Mouse (Mus musculus) hindbrain, embryonic 13.5 days (tissue): ENCODE measurements around the gene Pyroxd2. TPM values are rescaled to one million over a fixed set of nuclear protein-coding genes. Genes with fewer than 3 reads are reported as not detected.

Experiments
- ATAC-seq: fragments of 200-750 bp; cut with Nextera tagmentation; 2 replicates; pipeline ENCODE4 v1.8.0; 2017; ENCODE audit warnings: moderate TSS enrichment; ENCODE audit not compliant: low FRiP score
- H3K27ac ChIP-seq: fragments of 300-500 bp; sonication (generic); 2 replicates; pipeline ENCODE4 v1.5.1; 2015; ENCODE audit warnings: inconsistent platforms, mild to moderate bottlenecking, moderate library complexity
- H3K27me3 ChIP-seq: fragments of 300-500 bp; sonication (generic); 2 replicates; pipeline ENCODE4 v1.6.1; 2015; ENCODE audit warnings: mild to moderate bottlenecking, inconsistent platforms
- H3K36me3 ChIP-seq: fragments of 300-500 bp; sonication (generic); 2 replicates; pipeline ENCODE4 v1.6.1; 2015; ENCODE audit warnings: mild to moderate bottlenecking, inconsistent platforms
- H3K4me1 ChIP-seq: fragments of 300-500 bp; sonication (generic); replicated peaks from 2 replicates; pipeline ENCODE4 v1.6.1; 2015; ENCODE audit warnings: inconsistent platforms
- H3K4me2 ChIP-seq: fragments of 300-500 bp; sonication (generic); 2 replicates; pipeline ENCODE4 v1.6.1; 2015; ENCODE audit warnings: inconsistent platforms, mild to moderate bottlenecking, moderate library complexity
- H3K4me3 ChIP-seq: fragments of 300-500 bp; sonication (generic); 2 replicates; pipeline ENCODE4 v1.5.1; 2015; ENCODE audit warnings: mild to moderate bottlenecking, inconsistent platforms
- H3K9ac ChIP-seq: fragments of 300-500 bp; sonication (generic); 2 replicates; pipeline ENCODE4 v1.6.1; 2015; ENCODE audit warnings: mild to moderate bottlenecking, inconsistent platforms
- H3K9me3 ChIP-seq: fragments of 300-500 bp; sonication (generic); 2 replicates; pipeline ENCODE4 v1.6.1; 2016; ENCODE audit warnings: inconsistent platforms
- WGBS: fragments of 180-500 bp; shearing (Covaris S2); methylation state at CpG from one replicate; pipeline ENCODE4 v1.1.7; 2015; 5-methylcytosine and 5-hydroxymethylcytosine counted together
- polyA plus RNA-seq: library from polyadenylated mRNA; unstranded; fragments of >200 nt; fragmentation: Nextera tagmentation; extraction: Ambion mirVana; gene quantifications from 2 replicates; pipeline ENCODE4 v1.2.1, GENCODE M21; 2015

Gene Pyroxd2
- polyA plus RNA-seq, 1 experiment from 2014 or later: 2.2 TPM

DNA sequence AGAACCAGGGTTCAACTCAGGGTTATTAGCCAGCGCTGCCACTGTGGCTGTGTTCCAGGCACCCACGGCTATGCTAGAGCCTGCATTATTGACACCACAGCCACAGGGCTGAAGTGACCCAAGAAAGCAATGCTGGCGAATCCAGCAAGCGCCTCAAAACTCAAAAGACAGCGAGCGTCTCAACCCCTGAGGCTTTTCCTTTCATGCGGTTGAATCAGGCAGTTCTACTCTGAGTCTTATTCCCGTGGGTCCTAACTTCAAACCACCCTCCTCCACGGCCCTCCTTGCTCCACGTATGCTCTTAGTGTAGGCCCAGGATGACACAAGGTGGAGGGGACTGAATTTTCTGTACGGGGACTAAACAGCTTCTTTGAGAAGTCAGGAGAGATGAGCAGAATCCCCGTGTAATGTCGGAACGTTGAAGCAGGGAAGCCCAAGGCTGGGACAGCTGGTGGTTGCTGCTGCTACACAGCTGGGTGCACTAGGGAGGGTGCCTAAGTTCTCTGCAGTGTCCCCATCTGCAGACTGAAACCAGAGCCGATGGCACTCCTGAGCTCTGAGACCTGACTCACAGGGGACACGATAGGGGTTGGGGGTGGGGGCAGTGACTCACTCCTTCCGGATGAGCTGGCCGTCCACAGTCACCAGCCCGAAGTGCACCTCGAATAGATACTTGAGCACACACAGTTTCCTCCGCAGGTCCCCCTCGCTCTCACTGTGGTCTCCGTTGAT is 17.7 kb upstream of the Pyroxd2 start:
- no peak overlapping the region for H3K27ac ChIP-seq
- H3K9me3 ChIP-seq: no peaks in the 10 kb centered on the region
- 82% methylated on average over 23 of the region's 23 CpGs for WGBS
- no peak overlapping the region for H3K9ac ChIP-seq
- peaks cover 24% of the 10 kb centered on the region for H3K36me3 ChIP-seq
- H3K4me1 ChIP-seq: peaks cover 5% of the 10 kb centered on the region; the same call in 1 of the 2 replicates
- ATAC-seq: no peak
- no peak overlapping the region for H3K4me2 ChIP-seq
- H3K27me3 ChIP-seq: 0 out of 2 replicates have a peak, but pooled peaks cover 6% of the 10 kb centered on the region
- H3K4me3 ChIP-seq: no peak overlapping the region

DNA sequence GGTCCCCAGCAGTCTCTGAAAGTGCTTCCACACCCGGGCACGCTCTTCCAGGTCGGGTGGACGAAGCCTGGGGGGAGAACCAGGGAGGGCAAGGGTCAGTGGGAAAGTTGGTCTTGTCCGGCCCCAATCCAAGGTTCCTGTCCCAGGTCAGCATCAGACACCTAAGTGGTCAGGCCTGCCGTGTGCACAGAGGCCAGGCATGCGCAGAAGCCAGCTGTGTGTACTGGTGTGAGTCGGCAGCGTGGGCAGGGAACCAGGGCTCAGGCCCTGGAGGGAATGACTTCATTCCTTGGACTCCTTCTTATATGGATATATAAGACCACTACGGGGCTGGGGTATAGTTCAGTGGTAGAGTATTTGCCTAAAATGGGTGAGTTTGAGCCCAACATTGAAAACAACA is 17.1 kb upstream of the Pyroxd2 start:
- Histone ChIP-seq H3K4me1 (peaks cover 5% of the 10 kb centered on the region; the same call in 1 of the 2 replicates), H3K9me3 (no peaks in the 10 kb centered on the region), H3K4me3 (no peak overlapping the region), H3K27me3 (0 out of 2 replicates have a peak, but pooled peaks cover 6% of the 10 kb centered on the region), H3K27ac (no peak overlapping the region), H3K4me2 (no peak overlapping the region), H3K9ac (no peak overlapping the region), H3K36me3 (peaks cover 22% of the 10 kb centered on the region)
- ATAC-seq: no peak
- WGBS: 91% methylated on average over 10 of the region's 10 CpGs

DNA sequence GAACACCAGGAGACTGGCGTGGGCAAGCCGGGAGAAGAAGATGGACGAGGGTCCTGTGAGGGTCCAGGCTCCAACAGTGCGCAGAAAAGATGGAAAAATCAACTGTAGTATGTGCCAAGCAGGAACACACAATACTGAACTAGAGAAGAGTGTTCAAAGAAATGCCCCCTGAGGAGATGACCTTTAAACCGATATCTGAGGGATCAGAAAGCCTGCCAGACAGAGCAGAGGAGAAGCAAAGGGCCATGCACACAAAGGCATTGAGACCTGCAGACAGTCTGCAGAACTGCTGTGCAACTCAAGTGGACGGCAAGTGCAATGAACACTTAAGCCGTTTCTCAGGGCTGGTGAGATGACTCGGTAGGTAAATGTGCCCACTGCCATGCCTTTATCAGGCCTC is 14.8 kb upstream of the Pyroxd2 start:
- H3K9ac ChIP-seq: no peak overlapping the region
- WGBS: 42% methylated on average over 8 of the region's 8 CpGs
- H3K4me3 ChIP-seq: no peak overlapping the region
- H3K36me3 ChIP-seq: peaks cover 22% of the 10 kb centered on the region
- H3K27ac ChIP-seq: no peak overlapping the region
- H3K4me2 ChIP-seq: no peak overlapping the region
- no peaks in the 10 kb centered on the region for H3K9me3 ChIP-seq
- 0 out of 2 replicates have a peak, but pooled peaks cover 6% of the 10 kb centered on the region for H3K27me3 ChIP-seq
- H3K4me1 ChIP-seq: peaks cover 5% of the 10 kb centered on the region; the same call in 1 of the 2 replicates
- no peak for ATAC-seq

DNA sequence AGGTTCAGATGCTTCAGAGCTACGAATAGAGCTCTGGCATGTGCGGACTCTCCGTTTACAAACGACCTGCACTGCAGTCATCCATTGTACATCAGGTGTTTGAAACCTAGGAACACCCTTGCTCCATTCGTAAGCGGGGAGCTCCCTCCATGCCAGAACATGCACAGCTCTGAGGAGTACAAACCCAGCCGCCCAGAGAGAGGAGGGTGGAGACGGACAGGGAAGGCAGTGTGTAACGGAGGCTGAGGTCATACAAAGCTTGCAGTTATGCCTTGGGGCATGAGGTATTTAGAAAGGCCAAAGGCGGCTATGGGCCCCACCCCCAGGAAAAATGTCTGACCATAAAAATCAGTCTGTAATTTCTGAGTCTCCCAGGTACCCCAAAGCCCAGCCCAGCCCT is 11.8 kb upstream of the Pyroxd2 start:
- WGBS: 79% methylated on average over 10 of the region's 10 CpGs
- Histone ChIP-seq H3K27me3 (0 out of 2 replicates have a peak, but pooled peaks cover 6% of the 10 kb centered on the region), H3K4me2 (no peak overlapping the region), H3K9ac (no peak overlapping the region), H3K36me3 (peaks cover 22% of the 10 kb centered on the region), H3K9me3 (no peaks in the 10 kb centered on the region), H3K4me1 (peaks cover 5% of the 10 kb centered on the region; the same call in 1 of the 2 replicates), H3K4me3 (no peak overlapping the region), H3K27ac (no peak overlapping the region)
- ATAC-seq: peak; percentile 16; the same call in 1 of the 2 replicates

DNA sequence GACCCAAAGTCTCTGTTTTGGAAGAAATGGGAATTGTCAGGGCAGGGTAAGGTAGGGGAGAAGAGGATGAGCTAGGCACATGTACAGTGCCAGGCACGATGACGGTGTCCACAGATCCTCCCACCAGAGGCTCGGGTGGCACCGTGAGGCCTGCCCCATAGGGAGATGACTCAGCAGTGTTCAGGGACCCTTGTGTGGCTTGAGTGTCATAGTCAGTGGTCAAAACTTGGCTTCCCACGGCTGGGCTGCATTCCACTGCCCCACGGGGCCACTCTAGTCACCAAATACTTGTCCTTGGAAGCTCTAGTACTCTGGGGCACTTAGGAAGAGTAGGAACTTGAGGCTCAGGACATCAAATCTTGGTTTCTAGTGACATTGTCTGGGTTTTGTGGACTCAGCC is 4.1 kb upstream of the Pyroxd2 start:
- ATAC-seq: no peak
- WGBS: 89% methylated on average over 6 of the region's 6 CpGs
- Histone ChIP-seq H3K4me1 (peaks cover 24% of the 10 kb centered on the region), H3K27ac (no peak overlapping the region), H3K36me3 (peaks cover 11% of the 10 kb centered on the region), H3K9me3 (no peaks in the 10 kb centered on the region), H3K9ac (no peak overlapping the region), H3K27me3 (no peaks in the 10 kb centered on the region; the same call in 1 of the 2 replicates), H3K4me3 (no peak overlapping the region), H3K4me2 (no peak overlapping the region)

DNA sequence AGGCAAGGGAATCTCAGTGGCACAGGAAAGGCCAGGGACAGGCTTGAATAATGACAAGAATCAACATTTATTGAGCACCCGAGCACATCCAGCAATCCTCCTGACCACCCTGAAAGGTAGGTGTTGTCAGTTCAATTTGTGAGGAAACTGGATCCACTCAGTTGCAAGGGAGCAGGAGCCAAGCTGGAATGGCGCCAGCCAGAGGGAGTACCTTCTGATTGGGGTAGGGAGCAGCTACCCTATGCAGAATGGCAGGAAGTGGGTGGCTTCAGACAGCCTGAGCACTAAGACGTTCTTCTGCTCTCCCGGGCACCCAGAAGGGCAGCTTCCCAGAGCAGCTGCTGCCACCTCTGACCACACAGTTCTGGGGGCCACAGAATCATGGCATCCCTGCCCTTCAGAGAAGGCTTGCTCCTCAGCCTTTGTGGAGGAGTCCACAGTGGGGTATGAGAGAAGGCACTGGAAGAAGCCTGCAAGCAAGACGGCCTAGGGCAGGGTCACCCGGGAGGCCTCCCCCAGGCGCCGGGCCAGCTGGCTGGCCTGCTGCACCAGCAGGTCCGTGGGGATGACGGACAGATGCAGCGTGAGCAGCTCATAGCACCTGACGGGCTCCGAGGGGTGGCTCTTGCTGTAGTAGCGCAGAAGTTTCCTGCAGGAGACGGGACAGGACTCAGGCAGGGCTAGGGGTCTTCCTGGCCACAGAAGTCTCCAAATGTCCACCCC is 2.7 kb upstream of the Pyroxd2 start:
- WGBS: 68% methylated on average over 15 of the region's 15 CpGs
- no peak overlapping the region for H3K27ac ChIP-seq
- no peak overlapping the region for H3K9ac ChIP-seq
- H3K4me2 ChIP-seq: no peak overlapping the region
- H3K36me3 ChIP-seq: peaks cover 11% of the 10 kb centered on the region; the same call in 1 of the 2 replicates
- ATAC-seq: no peak
- no peaks in the 10 kb centered on the region for H3K9me3 ChIP-seq
- peaks cover 26% of the 10 kb centered on the region for H3K4me1 ChIP-seq
- H3K4me3 ChIP-seq: no peak overlapping the region
- H3K27me3 ChIP-seq: no peaks in the 10 kb centered on the region; the same call in 1 of the 2 replicates

DNA sequence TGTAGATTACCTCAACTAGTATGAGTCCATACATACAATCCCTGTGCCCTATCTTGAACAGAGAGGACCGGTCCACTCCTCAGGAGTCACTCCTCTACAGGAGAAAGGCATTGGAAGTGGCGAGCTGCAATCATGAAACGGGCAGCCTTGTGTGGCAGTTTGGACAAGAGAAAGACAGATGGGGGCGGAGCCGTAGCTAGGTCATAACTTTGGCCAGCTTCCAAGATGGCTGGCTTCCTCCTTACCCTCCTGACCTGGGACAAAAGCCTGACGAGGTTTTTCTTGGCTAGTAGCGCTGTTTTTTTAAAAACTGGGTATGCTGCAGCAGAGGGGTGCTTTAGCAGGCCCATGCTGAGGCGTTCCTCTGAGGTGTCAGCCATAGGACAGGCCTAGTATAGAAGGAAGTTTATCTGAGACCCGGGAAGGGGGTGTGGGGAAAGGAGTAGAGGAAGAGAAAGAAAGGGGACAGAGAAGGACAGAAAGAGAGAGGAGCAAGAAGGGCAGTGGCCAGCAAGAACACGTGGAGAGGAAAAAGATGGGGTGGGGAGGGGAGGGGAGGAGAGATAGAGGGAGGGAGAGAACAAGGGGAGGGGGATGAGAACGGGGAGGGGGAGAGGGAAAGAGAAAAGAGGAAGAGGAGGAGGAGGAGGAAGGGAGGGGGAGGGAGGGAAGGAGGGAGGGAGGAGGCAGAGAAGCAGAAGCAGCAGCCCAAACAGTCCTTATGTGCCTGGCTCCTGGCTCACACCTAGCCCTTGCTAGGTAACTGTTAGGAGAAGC is 754 bp upstream of the Pyroxd2 start:
- H3K36me3 ChIP-seq: no peaks in the 10 kb centered on the region
- H3K4me2 ChIP-seq: peak overlapping the region; percentile 58
- H3K27ac ChIP-seq: peak overlapping the region; percentile 78
- 26% methylated on average over 11 of the region's 11 CpGs for WGBS
- peaks cover 26% of the 10 kb centered on the region for H3K4me1 ChIP-seq
- no peak overlapping the region for H3K4me3 ChIP-seq
- 0 out of 2 replicates have a peak, but pooled peaks have one; percentile 11 for ATAC-seq
- 0 out of 2 replicates have a peak overlapping the region, but pooled peaks have one; percentile 43 for H3K9ac ChIP-seq
- no peaks in the 10 kb centered on the region; the same call in 1 of the 2 replicates for H3K27me3 ChIP-seq
- H3K9me3 ChIP-seq: no peaks in the 10 kb centered on the region

DNA sequence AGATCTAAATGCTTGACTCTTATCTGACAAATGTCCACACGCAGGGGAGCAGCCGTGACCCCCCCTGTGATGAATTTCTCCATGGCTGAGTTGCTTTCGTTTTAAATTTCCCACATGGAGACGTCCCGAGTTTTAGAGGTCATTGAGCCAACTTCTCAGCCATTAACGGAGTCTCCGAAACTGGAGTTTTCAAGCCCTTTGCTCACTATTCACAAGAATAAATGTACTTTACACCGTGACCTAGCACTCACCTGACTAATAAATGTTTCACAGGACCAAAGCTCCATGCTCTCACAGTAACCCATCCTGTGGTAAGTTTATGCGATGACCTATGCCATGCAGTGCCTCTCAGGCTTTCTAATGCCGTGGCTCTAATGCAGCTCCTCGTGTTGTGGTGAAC is 2.4 kb downstream of the Pyroxd2 start:
- 66% methylated on average over 11 of the region's 11 CpGs for WGBS
- Histone ChIP-seq H3K9ac (no peak overlapping the region), H3K4me3 (no peak overlapping the region), H3K4me1 (peaks cover 21% of the 10 kb centered on the region), H3K27me3 (no peaks in the 10 kb centered on the region; the same call in 1 of the 2 replicates), H3K36me3 (no peaks in the 10 kb centered on the region), H3K4me2 (no peak overlapping the region), H3K9me3 (no peaks in the 10 kb centered on the region), H3K27ac (no peak overlapping the region)
- no peak for ATAC-seq

DNA sequence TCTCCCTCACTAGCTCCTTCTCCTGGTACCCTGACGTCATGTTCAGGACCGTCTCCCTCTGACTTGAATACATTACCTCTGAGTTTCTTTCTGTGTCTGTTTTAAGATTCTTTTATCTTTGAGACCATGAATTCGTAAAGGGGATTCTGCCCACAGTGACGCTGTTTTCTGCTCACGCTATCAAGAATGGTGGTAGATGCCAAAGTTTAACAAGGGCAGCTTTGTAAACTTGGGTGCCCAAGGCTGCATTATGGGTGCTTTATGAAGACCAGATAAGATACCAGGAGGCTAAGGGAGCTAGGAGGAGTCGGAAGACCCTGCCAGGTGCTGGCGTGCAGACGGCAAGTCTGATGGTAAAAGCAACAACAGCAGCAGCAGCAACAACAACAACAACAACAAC is 5.9 kb downstream of the Pyroxd2 start:
- H3K4me1 ChIP-seq: peaks cover 19% of the 10 kb centered on the region
- ATAC-seq: no peak
- H3K27ac ChIP-seq: no peak overlapping the region
- no peaks in the 10 kb centered on the region for H3K36me3 ChIP-seq
- H3K27me3 ChIP-seq: peaks cover 9% of the 10 kb centered on the region; the same call in 1 of the 2 replicates
- WGBS: 93% methylated on average over 8 of the region's 8 CpGs
- no peak overlapping the region for H3K4me3 ChIP-seq
- H3K9me3 ChIP-seq: no peaks in the 10 kb centered on the region
- H3K4me2 ChIP-seq: no peak overlapping the region
- no peak overlapping the region for H3K9ac ChIP-seq

DNA sequence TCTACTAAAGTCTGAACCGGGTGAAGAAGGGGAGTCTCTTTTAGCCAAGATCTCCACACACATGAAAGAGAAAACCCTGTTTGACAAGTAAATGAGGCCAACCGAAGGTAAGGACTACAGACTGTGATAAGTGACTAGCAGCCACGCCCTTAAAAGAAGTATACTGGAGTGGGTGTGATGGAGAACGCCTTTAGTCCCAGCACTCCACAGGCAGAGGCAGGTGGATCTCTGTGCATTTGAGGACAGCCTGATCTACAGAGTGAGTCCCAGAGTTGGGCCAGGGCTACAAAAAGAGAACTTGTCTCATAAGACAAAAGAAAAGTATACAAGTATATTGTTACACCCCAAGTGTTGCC is 6.7 kb downstream of the Pyroxd2 start:
- peaks cover 9% of the 10 kb centered on the region; the same call in 1 of the 2 replicates for H3K27me3 ChIP-seq
- peaks cover 16% of the 10 kb centered on the region for H3K4me1 ChIP-seq
- no peaks in the 10 kb centered on the region for H3K9me3 ChIP-seq
- no peak overlapping the region for H3K9ac ChIP-seq
- H3K4me3 ChIP-seq: no peak overlapping the region
- H3K4me2 ChIP-seq: no peak overlapping the region
- no peaks in the 10 kb centered on the region for H3K36me3 ChIP-seq
- WGBS: 80% methylated on average over 4 of the region's 4 CpGs
- H3K27ac ChIP-seq: no peak overlapping the region
- no peak for ATAC-seq

DNA sequence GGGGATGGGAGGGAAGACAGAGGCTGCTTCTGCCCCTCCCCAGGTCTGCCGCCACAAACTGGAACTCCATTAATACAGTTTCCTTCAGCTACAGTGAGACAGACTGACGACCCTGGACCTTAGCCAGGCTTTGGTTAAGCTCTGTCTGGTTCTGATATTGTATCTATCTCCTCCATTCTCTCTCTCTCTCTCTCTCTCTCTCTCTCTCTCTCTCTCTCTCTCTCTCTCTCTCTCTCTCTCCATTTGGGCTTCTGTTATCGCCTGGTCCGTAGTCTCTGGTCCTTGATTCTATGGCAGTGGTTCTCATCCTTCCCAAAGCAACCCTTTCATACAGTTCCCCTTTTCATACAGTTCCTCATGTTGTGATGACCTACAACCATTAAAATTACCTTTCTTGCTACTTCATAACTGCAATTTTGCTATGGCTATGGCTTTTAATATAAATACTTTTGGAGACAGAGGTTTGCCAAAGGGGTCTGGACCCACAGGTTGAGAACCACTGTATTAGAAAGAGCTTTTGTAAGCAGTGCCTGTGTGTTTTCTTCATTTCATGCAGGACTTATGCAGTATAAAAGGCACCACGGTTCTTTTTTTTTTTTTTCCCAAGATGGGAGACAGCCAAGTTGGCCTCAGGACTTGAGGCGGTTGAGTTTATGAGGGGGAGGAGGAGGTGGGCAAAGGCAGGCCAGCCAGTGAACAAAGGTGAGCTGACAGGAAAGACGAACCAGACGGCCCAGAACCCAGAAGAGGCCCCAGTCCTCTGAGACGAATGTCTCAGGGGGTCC is 7.3 kb downstream of the Pyroxd2 start:
- no peak for ATAC-seq
- no peaks in the 10 kb centered on the region for H3K36me3 ChIP-seq
- WGBS: 66% methylated on average over 9 of the region's 9 CpGs

More for the DNA sequence above, 7.3 kb downstream of the Pyroxd2 start:
- H3K27me3 ChIP-seq: peaks cover 12% of the 10 kb centered on the region; the same call in 1 of the 2 replicates
- H3K27ac ChIP-seq: no peak overlapping the region
- peaks cover 16% of the 10 kb centered on the region for H3K4me1 ChIP-seq
- no peak overlapping the region for H3K4me3 ChIP-seq
- no peak overlapping the region for H3K9ac ChIP-seq
- H3K9me3 ChIP-seq: no peaks in the 10 kb centered on the region
- no peak overlapping the region for H3K4me2 ChIP-seq
